Mouse (Mus musculus): Measurements from ENCODE around the gene Zfp526. TPM values are rescaled to one million over a fixed set of nuclear protein-coding genes. Genes with fewer than 3 reads are reported as not detected.
A peak's percentile ranks its signal among the peaks of the same experiment; 100 is the strongest.

Gene Zfp526
- polyA plus RNA-seq, 1 experiment from 2014 or later, result 1.2 TPM

- DNase-seq, result peak; percentile 59
- 40% methylated on average over 12 of the region's 12 CpGs for WGBS (ENCODE audit: insufficient replicate concordance)
- Histone ChIP-seq H3K27me3 (ENCODE audit: insufficient read depth, low read length) (no peaks in the 10 kb centered on the region), H3K4me1 (ENCODE audit: insufficient read depth) (peaks cover 34% of the 10 kb centered on the region), H3K36me3 (replicated peaks; ENCODE audit: insufficient read depth, low read length) (peaks cover 42% of the 10 kb centered on the region), H3K9me3 (ENCODE audit: low read length) (no peaks in the 10 kb centered on the region), H3K4me3 (ENCODE audit: low read depth, low read length) (peak overlapping the region; percentile 81), H3K4me2 (ENCODE audit: low read depth, low read length) (peak overlapping the region; percentile 91), H3K9ac (replicated peaks) (peak overlapping the region; percentile 94), H3K27ac (ENCODE audit: low read depth) (peak overlapping the region; percentile 96)
- ATAC-seq, result no peak
- TF ChIP-seq EP300 (IDR thresholded peaks at IDR 0.05; ENCODE audit: low read depth) (no peak), CTCF (IDR thresholded peaks at IDR 0.05; ENCODE audit: low read depth) (no peak)
These were observed 3.4 kb upstream of the Zfp526 start for GRCm38 (mm10) chr7:25217653-25218395.

GRCm38 (mm10) chr7:25218705-25219415 lies 2.4 kb upstream of the Zfp526 start:
- H3K4me3 ChIP-seq (ENCODE audit: low read depth, low read length), result peak overlapping the region; percentile 81
- ATAC-seq, result peak; percentile 31
- peaks cover 38% of the 10 kb centered on the region for H3K36me3 ChIP-seq (replicated peaks; ENCODE audit: insufficient read depth, low read length)

GRCm38 (mm10) chr7:25219416-25219750 lies 1.8 kb upstream of the Zfp526 start:
- peak overlapping the region; percentile 94 for H3K9ac ChIP-seq (replicated peaks)
- no peaks in the 10 kb centered on the region for H3K27me3 ChIP-seq (ENCODE audit: insufficient read depth, low read length)
- peak overlapping the region; percentile 96 for H3K27ac ChIP-seq (ENCODE audit: low read depth)
- ATAC-seq (no peak), DNase-seq (peak; percentile 76)
- H3K36me3 ChIP-seq (replicated peaks; ENCODE audit: insufficient read depth, low read length), result peaks cover 38% of the 10 kb centered on the region
- TF ChIP-seq CTCF (IDR thresholded peaks at IDR 0.05; ENCODE audit: low read depth) (no peak), EP300 (IDR thresholded peaks at IDR 0.05; ENCODE audit: low read depth) (no peak)
- H3K4me3 ChIP-seq (ENCODE audit: low read depth, low read length), result peak overlapping the region; percentile 81
- peak overlapping the region; percentile 91 for H3K4me2 ChIP-seq (ENCODE audit: low read depth, low read length)
- whole genome bisulfite sequencing (ENCODE audit: insufficient replicate concordance), result 2% methylated on average over 16 of the region's 16 CpGs
- peaks cover 35% of the 10 kb centered on the region for H3K4me1 ChIP-seq (ENCODE audit: insufficient read depth)
- H3K9me3 ChIP-seq (ENCODE audit: low read length), result no peaks in the 10 kb centered on the region

More at GRCm38 (mm10) chr7:25218705-25219415, 2.4 kb upstream of the Zfp526 start:
- H3K27ac ChIP-seq (ENCODE audit: low read depth), result peak overlapping the region; percentile 96
- H3K9me3 ChIP-seq (ENCODE audit: low read length), result no peaks in the 10 kb centered on the region
- WGBS (ENCODE audit: insufficient replicate concordance), result 1% methylated on average over 53 of the region's 53 CpGs
- peak overlapping the region; percentile 91 for H3K4me2 ChIP-seq (ENCODE audit: low read depth, low read length)
- TF ChIP-seq EP300 (IDR thresholded peaks at IDR 0.05; ENCODE audit: low read depth), result no peak
- 0 out of 2 replicates have a peak, but pooled peaks have one; percentile 19 for TF ChIP-seq CTCF (IDR thresholded peaks at IDR 0.05; ENCODE audit: low read depth)
- DNase-seq, result no peak
- no peaks in the 10 kb centered on the region for H3K27me3 ChIP-seq (ENCODE audit: insufficient read depth, low read length)
- peak overlapping the region; percentile 94 for H3K9ac ChIP-seq (replicated peaks)
- peaks cover 35% of the 10 kb centered on the region for H3K4me1 ChIP-seq (ENCODE audit: insufficient read depth)

- 3% methylated on average over 31 of the region's 31 CpGs for WGBS (ENCODE audit: insufficient replicate concordance)
- peaks cover 38% of the 10 kb centered on the region for H3K36me3 ChIP-seq (replicated peaks; ENCODE audit: insufficient read depth, low read length)
- no peak; the same call in 1 of the 2 replicates for TF ChIP-seq EP300 (IDR thresholded peaks at IDR 0.05; ENCODE audit: low read depth)
- TF ChIP-seq CTCF (IDR thresholded peaks at IDR 0.05; ENCODE audit: low read depth), result no peak
- peak overlapping the region; percentile 94 for H3K9ac ChIP-seq (replicated peaks)
- peak overlapping the region; percentile 96 for H3K27ac ChIP-seq (ENCODE audit: low read depth)
- ATAC-seq (peak; percentile 80), DNase-seq (peak; percentile 98)
- no peaks in the 10 kb centered on the region for H3K27me3 ChIP-seq (ENCODE audit: insufficient read depth, low read length)
- H3K9me3 ChIP-seq (ENCODE audit: low read length), result no peaks in the 10 kb centered on the region
- H3K4me3 ChIP-seq (ENCODE audit: low read depth, low read length), result peak overlapping the region; percentile 81
- H3K4me1 ChIP-seq (ENCODE audit: insufficient read depth), result peaks cover 35% of the 10 kb centered on the region
- H3K4me2 ChIP-seq (ENCODE audit: low read depth, low read length), result peak overlapping the region; percentile 91
These were observed 1.3 kb upstream of the Zfp526 start for GRCm38 (mm10) chr7:25219756-25220456.

- TF ChIP-seq EP300 (IDR thresholded peaks at IDR 0.05; ENCODE audit: low read depth) (no peak), CTCF (IDR thresholded peaks at IDR 0.05; ENCODE audit: low read depth) (no peak)
- peak within 1 kb of the TSS; percentile 91 for H3K4me2 ChIP-seq (ENCODE audit: low read depth, low read length)
- H3K27me3 ChIP-seq (ENCODE audit: insufficient read depth, low read length), result no peaks in the 10 kb centered on the region
- peak within 1 kb of the TSS; percentile 94 for H3K9ac ChIP-seq (replicated peaks)
- 2% methylated on average over 20 of the region's 20 CpGs for WGBS (ENCODE audit: insufficient replicate concordance)
- peak within 1 kb of the TSS; percentile 96 for H3K27ac ChIP-seq (ENCODE audit: low read depth)
- H3K36me3 ChIP-seq (replicated peaks; ENCODE audit: insufficient read depth, low read length), result peaks cover 38% of the 10 kb centered on the region
- H3K9me3 ChIP-seq (ENCODE audit: low read length), result no peaks in the 10 kb centered on the region
- H3K4me3 ChIP-seq (ENCODE audit: low read depth, low read length), result peak within 1 kb of the TSS; percentile 81
- DNase-seq (peak; percentile 58), ATAC-seq (peak; percentile 7; the same call in 1 of the 2 replicates)
- peaks cover 35% of the 10 kb centered on the region for H3K4me1 ChIP-seq (ENCODE audit: insufficient read depth)
These were observed 646 bp upstream of the Zfp526 start, which contains the start of gene Dedd2 for GRCm38 (mm10) chr7:25220457-25221101. Dedd2 (minus strand) TSS chr7:25220615.

Measured in liver, postnatal 0 days (tissue).